Mouse (Mus musculus) adrenal gland, postnatal 10 days (tissue): ENCODE measurements around the gene Cwc25. TPM values are rescaled to one million over a fixed set of nuclear protein-coding genes. Genes with fewer than 3 reads are reported as not detected.
A peak's percentile ranks its signal among the peaks of the same experiment; 100 is the strongest.

Experiments used
- DNase-seq: peaks from one replicate; pipeline ENCODE4 v3.0.0; 2021; ENCODE audit warnings: mixed read lengths
- long read RNA-seq, 2 experiments: library from polyadenylated mRNA; stranded (forward); transcript quantifications; one replicate each; pipeline ENCODE4 v2.0.0; 2021
- total RNA-seq, 2 experiments: library from RNA; stranded (reverse); gene quantifications; 2 replicates each; pipeline ENCODE4 v1.2.3; 2021

Cwc25 gene
- 10 to 100 TPM; 19.9 to 20.0 TPM for total RNA-seq
- long read RNA-seq, experiment 1, transcript Cwc25-201 (10 exons, 3,105 nt): major isoform, 17 of 27 reads
- long read RNA-seq, experiment 1, partial matches to known transcripts: 6 of 27 reads
- long read RNA-seq, experiment 1, other reads (novel, unspliced or antisense): 4 of 27 reads
- long read RNA-seq, experiment 2, transcript Cwc25-201 (10 exons, 3,105 nt): major isoform, 14 of 16 reads
- long read RNA-seq, experiment 2, partial matches to known transcripts: 1 of 16 reads
- long read RNA-seq, experiment 2, other reads (novel, unspliced or antisense): 1 of 16 reads

DNA sequence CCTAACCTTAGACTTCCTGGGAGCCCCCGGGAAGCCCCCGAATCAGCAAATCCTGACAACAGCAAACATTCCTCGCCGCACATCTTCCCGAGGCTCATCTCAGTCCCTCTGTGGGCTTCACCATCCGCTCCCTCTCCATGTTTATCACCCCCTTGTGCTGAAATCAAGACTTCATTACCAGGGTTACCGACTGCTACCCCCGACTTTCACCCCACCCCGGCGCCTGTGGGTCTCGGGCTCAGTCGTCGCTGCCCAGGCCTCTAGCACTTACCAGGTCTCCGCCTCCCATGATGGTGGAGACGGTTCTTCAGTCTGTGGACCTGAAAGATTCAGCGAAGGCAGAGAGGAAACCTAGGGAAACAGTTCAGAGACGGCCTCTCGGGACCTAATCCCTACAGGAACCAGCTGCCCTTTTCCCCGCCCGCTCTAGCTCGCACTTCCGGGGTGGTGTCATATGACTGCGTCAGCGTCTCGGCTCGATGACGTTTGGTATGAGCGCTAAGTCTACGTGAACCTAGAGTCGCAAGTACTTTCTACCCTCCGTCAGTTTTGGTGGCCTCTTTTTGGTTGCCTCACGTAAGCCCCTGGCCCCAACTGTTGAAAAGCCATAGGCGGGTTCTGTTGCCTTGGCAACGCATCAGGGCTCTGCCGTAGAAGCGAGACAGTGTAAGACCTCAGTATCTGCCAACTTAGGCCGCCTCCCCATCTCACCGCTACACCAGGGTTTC is at the start of gene Cwc25:
Cwc25 (minus strand) TSS at position 403 of the 728 bp plus-strand sequence.
- peak; percentile 97 for DNase-seq

GRCm38 (mm10) chr11:97815736-97816135 is 49.4 kb upstream of the Cwc25 start:
- DNase-seq: no peak

DNA sequence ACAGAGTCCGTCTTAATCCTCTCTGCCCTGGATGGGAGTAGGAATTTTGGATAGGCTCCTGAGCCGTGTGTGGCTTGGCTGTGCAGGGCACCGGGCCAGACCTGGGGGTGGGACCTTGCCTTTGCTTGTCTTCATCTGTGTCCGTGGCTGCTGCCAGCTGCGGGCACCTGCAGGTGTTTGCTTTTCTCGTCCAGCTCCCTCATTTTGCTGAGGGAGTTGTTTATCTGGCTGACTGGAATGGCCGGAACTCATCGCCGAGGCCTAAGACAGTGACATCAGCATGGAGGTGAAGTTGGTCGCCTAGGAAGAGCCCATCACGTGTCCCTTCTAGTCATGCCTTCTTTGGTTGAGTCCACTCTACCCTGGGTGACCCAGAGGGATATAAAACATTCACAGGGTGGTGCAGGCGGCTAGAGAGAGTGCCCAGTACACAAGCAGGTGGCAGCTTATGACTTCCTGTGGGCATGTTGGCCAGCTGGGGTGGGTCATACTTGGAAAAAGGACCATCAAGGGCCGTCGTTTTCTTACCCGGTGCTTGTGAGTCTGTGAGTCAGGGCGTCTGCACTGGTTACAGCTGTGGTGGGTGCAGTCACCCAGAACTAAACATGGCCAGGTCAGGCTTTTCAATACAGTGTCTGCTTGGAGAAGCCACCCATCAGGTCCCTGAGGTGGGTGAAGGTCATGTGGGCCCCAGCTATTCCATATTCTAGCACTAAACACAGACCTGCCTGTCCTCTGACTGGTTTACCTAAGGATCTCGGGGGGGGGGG is 47.6 kb upstream of the Cwc25 start:
- no peak for DNase-seq

DNA sequence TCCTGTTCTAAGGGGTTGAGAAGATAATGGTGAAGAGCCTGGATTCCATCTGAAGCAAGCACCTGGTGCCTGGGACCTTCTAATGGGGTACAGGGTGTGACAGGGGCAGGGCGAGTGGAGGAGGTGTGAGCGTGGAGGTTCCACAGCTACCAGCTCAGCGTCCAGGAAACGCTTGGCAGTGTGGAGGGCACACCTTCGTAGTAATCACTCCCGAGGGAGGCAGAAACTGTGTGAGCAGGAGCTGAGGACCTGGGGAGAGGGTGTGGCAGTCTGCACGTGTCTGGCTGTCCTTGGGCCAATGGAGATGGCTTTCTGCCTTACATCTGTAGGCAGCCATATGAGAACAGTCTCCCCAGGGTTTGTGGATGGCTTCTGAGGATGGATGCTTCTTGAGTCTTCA is 46.7 kb upstream of the Cwc25 start:
- DNase-seq: no peak

- DNase-seq: no peak
These were observed 46.1 kb upstream of the Cwc25 start for GRCm38 (mm10) chr11:97812491-97812921.

GRCm38 (mm10) chr11:97811569-97812362 is 45.4 kb upstream of the Cwc25 start:
- no peak for DNase-seq

- DNase-seq: no peak
These were observed 44.6 kb upstream of the Cwc25 start for GRCm38 (mm10) chr11:97810970-97811369.

- DNase-seq: peak; percentile 56
These were observed 44.0 kb upstream of the Cwc25 start for GRCm38 (mm10) chr11:97810356-97810755.

DNA sequence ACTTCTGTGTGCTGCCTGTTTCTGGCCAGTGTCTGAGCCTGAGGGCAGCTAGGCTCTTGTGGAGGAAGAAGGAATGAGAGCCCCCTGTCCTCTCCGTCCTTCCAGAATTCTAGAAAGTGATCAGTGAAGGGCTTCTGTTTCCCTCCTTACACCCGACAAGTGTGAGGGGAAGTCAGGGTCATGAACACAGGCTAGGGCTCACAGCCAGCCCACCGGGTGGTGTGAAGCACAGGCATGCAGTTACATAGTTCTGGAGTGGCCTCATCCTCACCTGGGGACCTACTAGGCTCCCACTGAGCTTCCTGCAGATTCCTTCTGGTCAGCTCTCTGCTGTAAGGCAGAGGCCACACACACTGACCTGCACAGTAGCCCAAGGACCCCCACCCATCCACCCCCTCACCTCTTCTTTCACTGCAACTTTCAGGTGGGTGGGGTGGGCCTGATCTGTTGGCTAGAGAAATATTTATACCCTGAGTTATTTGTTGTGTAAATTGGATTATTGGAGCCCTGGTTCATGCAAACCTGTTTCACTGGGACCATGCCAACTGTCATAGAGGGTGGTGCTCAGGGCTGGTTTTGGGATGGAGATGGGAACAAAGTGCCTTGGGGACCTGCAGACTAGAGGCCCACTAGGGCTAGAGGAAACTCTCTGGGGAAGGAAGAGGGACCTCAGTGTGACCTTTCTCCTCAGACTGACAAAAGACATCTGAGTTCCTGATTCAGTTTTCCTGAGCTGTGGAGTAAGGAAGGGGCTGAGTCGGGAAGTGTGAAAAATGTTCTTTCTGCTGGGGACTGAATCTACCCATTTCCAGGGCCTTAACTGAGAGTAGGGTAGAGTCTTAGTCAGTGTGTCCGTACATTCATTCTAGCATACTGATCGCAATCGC is 43.1 kb upstream of the Cwc25 start:
- DNase-seq: peak; percentile 27

- DNase-seq: peak; percentile 66
These were observed 42.4 kb upstream of the Cwc25 start for GRCm38 (mm10) chr11:97808621-97809234.

DNA sequence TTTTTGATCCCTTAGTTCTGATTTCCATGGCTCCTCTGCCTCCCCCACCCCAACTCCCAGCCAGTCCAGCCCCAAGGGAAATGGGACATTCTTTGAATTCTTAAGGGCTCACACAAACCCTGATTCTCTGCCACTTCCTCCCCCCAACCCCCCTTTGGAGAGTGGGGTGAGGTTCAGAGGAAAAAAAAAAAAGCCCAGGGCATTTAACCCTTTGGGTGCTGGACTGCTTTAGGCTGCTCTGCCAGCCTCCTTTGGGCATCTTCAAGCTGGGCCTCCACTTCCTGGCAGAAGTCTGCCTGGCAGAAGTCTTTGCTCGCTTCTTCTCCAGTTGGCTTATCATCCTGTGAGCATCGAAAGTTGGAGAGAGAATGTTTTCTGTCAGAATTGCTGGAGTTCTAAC is 41.7 kb upstream of the Cwc25 start:
- DNase-seq: peak; percentile 47

GRCm38 (mm10) chr11:97807626-97808025 is 41.3 kb upstream of the Cwc25 start:
- DNase-seq: peak; percentile 7

- DNase-seq: no peak
These were observed 40.2 kb upstream of the Cwc25 start for GRCm38 (mm10) chr11:97806613-97806964.

DNA sequence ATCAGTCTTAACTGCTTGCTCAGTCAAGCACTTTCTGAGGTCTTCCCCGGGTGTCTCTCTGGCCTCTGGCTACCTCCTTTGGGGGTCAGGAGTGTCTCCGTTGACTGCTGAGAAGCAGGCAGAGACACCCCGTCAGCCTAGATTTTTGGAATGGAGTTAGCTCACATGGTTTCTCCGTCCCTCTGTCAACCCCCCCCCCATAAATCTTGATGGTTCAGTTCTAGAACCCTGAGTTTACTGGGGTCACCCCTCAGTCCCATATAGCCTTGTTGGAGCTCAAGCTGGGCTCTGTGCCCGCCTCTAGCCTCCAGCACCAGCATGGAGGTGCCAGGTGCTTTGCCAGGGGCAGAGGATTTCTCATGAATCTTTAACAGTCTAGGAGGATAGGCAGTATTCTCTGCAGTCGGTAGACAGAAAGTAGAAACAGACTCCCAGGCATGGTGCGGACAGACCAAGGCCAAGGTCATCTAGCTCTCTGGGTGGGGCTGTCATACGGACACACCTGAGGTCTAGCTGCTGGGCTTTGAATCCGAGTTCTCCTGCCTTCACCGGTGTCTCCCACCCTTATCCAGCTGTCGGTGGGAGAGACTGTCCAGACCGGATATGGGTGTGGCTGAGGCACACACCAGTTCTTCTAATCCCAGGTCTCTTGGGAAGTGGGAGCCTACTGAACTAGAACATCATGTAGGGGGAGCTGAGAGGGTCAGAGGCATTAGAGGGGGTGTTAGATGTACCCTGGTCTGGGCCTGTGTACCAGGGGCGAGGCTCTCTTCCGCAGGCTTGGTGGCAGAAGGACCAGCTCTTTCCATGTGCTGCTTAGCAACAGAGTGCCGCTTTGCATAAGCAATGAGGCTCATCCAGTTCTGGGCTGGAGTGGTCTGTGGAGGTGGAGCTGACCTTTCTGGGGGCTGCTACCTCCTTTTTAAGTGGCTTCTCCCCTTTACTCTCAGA is 39.6 kb upstream of the Cwc25 start:
- DNase-seq: peak; percentile 22

- DNase-seq: peak; percentile 73
These were observed 38.7 kb upstream of the Cwc25 start for GRCm38 (mm10) chr11:97804841-97805661.

- no peak for DNase-seq
These were observed 37.5 kb upstream of the Cwc25 start for GRCm38 (mm10) chr11:97803847-97804246.

DNA sequence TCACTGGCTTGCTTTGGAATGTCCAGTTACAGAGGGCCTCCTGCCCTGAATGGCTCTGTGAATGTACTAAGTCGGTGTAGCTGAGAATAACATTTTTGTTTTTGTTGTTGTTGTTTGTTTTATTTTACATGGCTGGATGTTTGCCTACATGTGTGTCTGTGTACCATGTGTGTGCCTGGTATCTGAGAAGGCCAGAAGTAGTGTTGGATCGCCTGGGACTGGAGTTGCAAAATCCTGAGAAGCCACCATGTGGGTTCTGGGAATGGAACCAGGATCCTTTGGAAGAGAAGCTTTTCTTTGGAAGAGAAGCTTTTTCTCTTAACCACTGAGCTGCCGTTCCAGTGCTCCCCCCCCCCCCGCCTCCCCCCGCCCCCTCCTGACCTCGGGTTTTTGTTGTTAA is 36.1 kb upstream of the Cwc25 start:
- peak; percentile 52 for DNase-seq

- DNase-seq: no peak
These were observed 35.8 kb upstream of the Cwc25 start for GRCm38 (mm10) chr11:97802194-97802470.
